Mouse (Mus musculus): Measurements from ENCODE around the gene Spaca7. TPM values are rescaled to one million over a fixed set of nuclear protein-coding genes. Genes with fewer than 3 reads are reported as not detected.

Gene Spaca7
- not detected in 2 replicates for total RNA-seq (2017)

- ATAC-seq (replicated peaks in 1 of 2; ENCODE audit: insufficient read depth in 1 of 2, low FRiP score in 2 of 2, low TSS enrichment in 1 of 2, low read depth in 1 of 2, poor library complexity in 2 of 2, severe bottlenecking in 2 of 2), result no peak
Measured at GRCm38 (mm10) chr8:12572814-12573534, at the start of gene Spaca7. Spaca7 (plus strand) TSS chr8:12573029.

GRCm38 (mm10) chr8:12524279-12524678 lies 48.5 kb upstream of the Spaca7 start:
- ATAC-seq (replicated peaks in 1 of 2; ENCODE audit: insufficient read depth in 1 of 2, low FRiP score in 2 of 2, low TSS enrichment in 1 of 2, low read depth in 1 of 2, poor library complexity in 2 of 2, severe bottlenecking in 2 of 2), result no peak

- no peak for ATAC-seq (replicated peaks in 1 of 2; ENCODE audit: insufficient read depth in 1 of 2, low FRiP score in 2 of 2, low TSS enrichment in 1 of 2, low read depth in 1 of 2, poor library complexity in 2 of 2, severe bottlenecking in 2 of 2)
Measured at GRCm38 (mm10) chr8:12528659-12529058, 44.2 kb upstream of the Spaca7 start.

- ATAC-seq (replicated peaks in 1 of 2; ENCODE audit: insufficient read depth in 1 of 2, low FRiP score in 2 of 2, low TSS enrichment in 1 of 2, low read depth in 1 of 2, poor library complexity in 2 of 2, severe bottlenecking in 2 of 2), result no peak
Measured at GRCm38 (mm10) chr8:12535617-12536016, 37.2 kb upstream of the Spaca7 start.

- ATAC-seq (replicated peaks in 1 of 2; ENCODE audit: insufficient read depth in 1 of 2, low FRiP score in 2 of 2, low TSS enrichment in 1 of 2, low read depth in 1 of 2, poor library complexity in 2 of 2, severe bottlenecking in 2 of 2), result no peak
Measured at GRCm38 (mm10) chr8:12536306-12536705, 36.5 kb upstream of the Spaca7 start.

GRCm38 (mm10) chr8:12545236-12545635 lies 27.6 kb upstream of the Spaca7 start:
- ATAC-seq (replicated peaks in 1 of 2; ENCODE audit: insufficient read depth in 1 of 2, low FRiP score in 2 of 2, low TSS enrichment in 1 of 2, low read depth in 1 of 2, poor library complexity in 2 of 2, severe bottlenecking in 2 of 2), result no peak

- no peak for ATAC-seq (replicated peaks in 1 of 2; ENCODE audit: insufficient read depth in 1 of 2, low FRiP score in 2 of 2, low TSS enrichment in 1 of 2, low read depth in 1 of 2, poor library complexity in 2 of 2, severe bottlenecking in 2 of 2)
Measured at GRCm38 (mm10) chr8:12545671-12546070, 27.2 kb upstream of the Spaca7 start.

- ATAC-seq (replicated peaks in 1 of 2; ENCODE audit: insufficient read depth in 1 of 2, low FRiP score in 2 of 2, low TSS enrichment in 1 of 2, low read depth in 1 of 2, poor library complexity in 2 of 2, severe bottlenecking in 2 of 2), result no peak; a peak in 1 of 4 replicates
Measured at GRCm38 (mm10) chr8:12547466-12548220, 25.2 kb upstream of the Spaca7 start.

- no peak for ATAC-seq (replicated peaks in 1 of 2; ENCODE audit: insufficient read depth in 1 of 2, low FRiP score in 2 of 2, low TSS enrichment in 1 of 2, low read depth in 1 of 2, poor library complexity in 2 of 2, severe bottlenecking in 2 of 2)
Measured at GRCm38 (mm10) chr8:12548255-12548654, 24.6 kb upstream of the Spaca7 start.

- ATAC-seq (replicated peaks in 1 of 2; ENCODE audit: insufficient read depth in 1 of 2, low FRiP score in 2 of 2, low TSS enrichment in 1 of 2, low read depth in 1 of 2, poor library complexity in 2 of 2, severe bottlenecking in 2 of 2), result no peak
Measured at GRCm38 (mm10) chr8:12548680-12549079, 24.1 kb upstream of the Spaca7 start.

- ATAC-seq (replicated peaks in 1 of 2; ENCODE audit: insufficient read depth in 1 of 2, low FRiP score in 2 of 2, low TSS enrichment in 1 of 2, low read depth in 1 of 2, poor library complexity in 2 of 2, severe bottlenecking in 2 of 2), result no peak
Measured at GRCm38 (mm10) chr8:12555515-12556145, 17.2 kb upstream of the Spaca7 start.

GRCm38 (mm10) chr8:12558786-12559185 lies 14.0 kb upstream of the Spaca7 start:
- no peak for ATAC-seq (replicated peaks in 1 of 2; ENCODE audit: insufficient read depth in 1 of 2, low FRiP score in 2 of 2, low TSS enrichment in 1 of 2, low read depth in 1 of 2, poor library complexity in 2 of 2, severe bottlenecking in 2 of 2)

GRCm38 (mm10) chr8:12561403-12561960 lies 11.3 kb upstream of the Spaca7 start:
- peak; percentile 63 to 69; a peak in 3 of 4 replicates for ATAC-seq (replicated peaks in 1 of 2; ENCODE audit: insufficient read depth in 1 of 2, low FRiP score in 2 of 2, low TSS enrichment in 1 of 2, low read depth in 1 of 2, poor library complexity in 2 of 2, severe bottlenecking in 2 of 2)

GRCm38 (mm10) chr8:12564307-12564706 lies 8.5 kb upstream of the Spaca7 start:
- ATAC-seq (replicated peaks in 1 of 2; ENCODE audit: insufficient read depth in 1 of 2, low FRiP score in 2 of 2, low TSS enrichment in 1 of 2, low read depth in 1 of 2, poor library complexity in 2 of 2, severe bottlenecking in 2 of 2), result peak; percentile 64 to 66; a peak in 3 of 4 replicates

GRCm38 (mm10) chr8:12565488-12565887 lies 7.3 kb upstream of the Spaca7 start:
- no peak for ATAC-seq (replicated peaks in 1 of 2; ENCODE audit: insufficient read depth in 1 of 2, low FRiP score in 2 of 2, low TSS enrichment in 1 of 2, low read depth in 1 of 2, poor library complexity in 2 of 2, severe bottlenecking in 2 of 2)

GRCm38 (mm10) chr8:12566509-12566908 lies 6.3 kb upstream of the Spaca7 start:
- ATAC-seq (replicated peaks in 1 of 2; ENCODE audit: insufficient read depth in 1 of 2, low FRiP score in 2 of 2, low TSS enrichment in 1 of 2, low read depth in 1 of 2, poor library complexity in 2 of 2, severe bottlenecking in 2 of 2), result no peak

- ATAC-seq (replicated peaks in 1 of 2; ENCODE audit: insufficient read depth in 1 of 2, low FRiP score in 2 of 2, low TSS enrichment in 1 of 2, low read depth in 1 of 2, poor library complexity in 2 of 2, severe bottlenecking in 2 of 2), result no peak
Measured at GRCm38 (mm10) chr8:12576003-12576402, 3.2 kb downstream of the Spaca7 start.

- ATAC-seq (replicated peaks in 1 of 2; ENCODE audit: insufficient read depth in 1 of 2, low FRiP score in 2 of 2, low TSS enrichment in 1 of 2, low read depth in 1 of 2, poor library complexity in 2 of 2, severe bottlenecking in 2 of 2), result no peak
Measured at GRCm38 (mm10) chr8:12576739-12577138, 3.9 kb downstream of the Spaca7 start.

Data from hematopoietic stem cell, adult 5-6 weeks (primary cell).